Mouse (Mus musculus): Measurements from ENCODE around the gene Hoxc9.

Gene Hoxc9

DNA sequence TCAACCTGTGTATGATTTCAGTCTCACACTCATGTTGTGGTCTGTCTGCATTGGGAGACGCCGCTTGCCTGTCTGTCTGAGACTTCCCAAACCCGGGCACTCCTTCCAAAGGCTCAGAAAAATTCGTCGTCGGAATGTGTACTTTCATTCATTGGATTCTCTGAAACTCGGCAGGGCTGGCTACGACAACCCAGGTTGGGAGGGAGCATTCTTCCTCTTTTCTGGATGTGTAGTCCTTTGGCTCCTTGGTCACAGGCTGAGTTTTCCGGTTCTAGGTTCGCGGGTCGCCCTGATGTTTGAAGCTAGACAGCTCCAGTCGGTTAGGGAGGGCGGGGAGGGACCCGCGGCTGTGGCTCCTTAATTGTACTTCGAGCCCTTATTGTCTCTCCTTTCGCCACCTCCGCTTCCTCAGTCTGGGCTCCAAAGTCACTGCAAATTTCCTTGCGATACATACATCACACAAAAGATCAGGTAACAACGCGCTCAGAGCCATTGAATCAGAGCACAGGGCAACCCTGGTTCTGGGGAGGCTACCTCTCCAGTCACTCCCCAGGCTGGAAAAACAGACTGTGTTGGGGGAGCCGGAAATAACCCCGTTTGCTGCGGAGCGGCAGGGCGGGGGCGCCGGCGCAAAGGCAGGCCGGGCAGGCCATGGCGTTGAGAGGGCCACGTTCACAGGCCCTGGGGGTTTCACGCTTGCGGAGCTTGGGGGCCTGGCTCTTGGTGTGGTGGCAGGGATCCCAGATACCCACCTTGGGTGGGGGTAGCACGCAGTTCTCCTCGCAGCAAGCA is 588 bp downstream of the Hoxc9 start:
- no peak for DNase-seq (ENCODE audit: low spot score in 2 of 2)

GRCm38 (mm10) chr15:102977423-102977974 is 1.3 kb downstream of the Hoxc9 start:
- no peak for DNase-seq (ENCODE audit: low spot score in 2 of 2)

GRCm38 (mm10) chr15:102978615-102979515 is 2.6 kb downstream of the Hoxc9 start:
- DNase-seq (ENCODE audit: low spot score in 2 of 2), result no peak

DNA sequence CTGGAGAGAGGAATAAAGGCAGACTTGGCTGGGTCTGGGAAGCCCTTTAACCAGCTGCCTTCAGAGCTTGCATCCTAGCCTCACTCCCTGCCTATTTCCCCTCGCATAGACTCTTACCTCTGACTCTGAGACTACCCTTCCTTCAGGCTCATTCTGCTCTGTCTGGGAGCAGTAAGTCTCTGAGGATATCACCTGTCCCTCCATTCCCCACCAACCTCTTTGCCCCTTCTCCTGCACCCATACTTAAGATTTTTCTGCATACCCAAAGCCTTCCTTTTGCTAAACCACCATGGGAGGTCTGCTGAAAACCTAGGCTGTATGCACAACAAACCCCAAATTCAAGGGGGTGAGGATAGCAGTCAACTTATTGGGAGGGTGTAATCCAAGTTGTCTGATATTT is 3.7 kb downstream of the Hoxc9 start:
- no peak for DNase-seq (ENCODE audit: low spot score in 2 of 2)

GRCm38 (mm10) chr15:102980352-102980751 is 4.1 kb downstream of the Hoxc9 start:
- no peak for DNase-seq (ENCODE audit: low spot score in 2 of 2)

GRCm38 (mm10) chr15:102980912-102981311 is 4.7 kb downstream of the Hoxc9 start:
- no peak for DNase-seq (ENCODE audit: low spot score in 2 of 2)

DNA sequence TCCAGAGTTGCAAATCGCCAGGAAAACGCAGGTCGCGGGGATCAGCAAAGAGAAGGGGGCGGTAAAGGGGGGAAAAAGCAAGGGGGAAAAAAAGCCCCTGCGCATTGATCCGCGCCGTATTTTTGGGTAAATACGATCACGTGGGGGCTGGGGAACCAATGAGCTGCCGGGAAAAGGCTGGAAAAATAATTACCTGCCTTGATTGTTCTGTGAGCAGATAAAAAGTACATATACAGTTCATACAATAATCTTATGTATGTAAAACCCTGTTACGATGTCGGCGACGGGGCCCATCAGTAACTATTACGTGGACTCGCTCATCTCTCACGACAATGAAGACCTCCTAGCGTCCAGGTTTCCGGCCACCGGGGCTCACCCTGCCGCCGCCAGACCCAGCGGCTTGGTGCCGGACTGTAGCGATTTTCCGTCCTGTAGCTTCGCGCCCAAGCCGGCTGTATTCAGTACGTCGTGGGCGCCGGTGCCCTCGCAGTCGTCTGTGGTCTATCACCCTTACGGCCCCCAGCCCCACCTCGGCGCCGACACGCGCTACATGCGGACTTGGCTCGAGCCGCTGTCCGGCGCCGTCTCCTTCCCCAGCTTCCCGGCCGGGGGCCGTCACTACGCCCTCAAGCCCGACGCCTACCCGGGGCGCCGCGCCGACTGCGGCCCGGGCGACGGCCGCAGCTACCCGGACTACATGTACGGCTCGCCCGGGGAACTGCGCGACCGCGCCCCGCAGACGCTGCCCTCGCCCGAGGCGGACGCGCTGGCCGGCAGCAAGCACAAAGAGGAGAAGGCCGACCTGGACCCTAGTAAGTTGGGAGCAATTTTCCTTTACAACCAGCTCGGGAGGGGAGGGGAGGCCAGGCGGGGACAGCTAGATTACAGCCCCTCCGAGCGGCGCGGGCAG is 5.4 kb downstream of the Hoxc9 start:
- no peak for DNase-seq (ENCODE audit: low spot score in 2 of 2)

GRCm38 (mm10) chr15:102983716-102984115 is 7.5 kb downstream of the Hoxc9 start:
- DNase-seq (ENCODE audit: low spot score in 2 of 2), result no peak

GRCm38 (mm10) chr15:102984521-102984920 is 8.3 kb downstream of the Hoxc9 start:
- no peak for DNase-seq (ENCODE audit: low spot score in 2 of 2)

DNA sequence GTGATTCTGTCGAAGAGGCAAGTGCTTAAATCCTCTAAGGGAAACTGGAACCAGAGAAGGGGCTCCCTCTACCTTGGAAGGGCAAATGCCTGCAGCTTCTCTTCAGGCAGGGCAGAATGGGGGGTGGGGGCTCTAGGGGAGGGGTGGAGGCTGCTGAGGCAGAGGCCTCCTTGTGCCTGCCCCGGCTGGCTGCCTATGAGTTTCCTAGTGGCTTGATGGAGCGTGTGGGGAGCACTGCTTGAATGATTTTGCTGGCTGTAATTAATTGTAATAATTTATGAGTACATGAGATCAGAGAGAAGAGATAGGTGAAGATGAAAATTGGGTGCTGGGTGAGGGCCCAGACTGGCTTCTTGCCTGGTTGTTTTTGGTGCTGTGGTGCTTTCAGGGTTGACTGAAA is 8.7 kb downstream of the Hoxc9 start:
- no peak for DNase-seq (ENCODE audit: low spot score in 2 of 2)

- DNase-seq (ENCODE audit: low spot score in 2 of 2), result peak; percentile 82 to 95
Observed at GRCm38 (mm10) chr15:102987124-102987833, 11.0 kb downstream of the Hoxc9 start.

GRCm38 (mm10) chr15:102988078-102988477 is 11.8 kb downstream of the Hoxc9 start:
- no peak for DNase-seq (ENCODE audit: low spot score in 2 of 2)

DNA sequence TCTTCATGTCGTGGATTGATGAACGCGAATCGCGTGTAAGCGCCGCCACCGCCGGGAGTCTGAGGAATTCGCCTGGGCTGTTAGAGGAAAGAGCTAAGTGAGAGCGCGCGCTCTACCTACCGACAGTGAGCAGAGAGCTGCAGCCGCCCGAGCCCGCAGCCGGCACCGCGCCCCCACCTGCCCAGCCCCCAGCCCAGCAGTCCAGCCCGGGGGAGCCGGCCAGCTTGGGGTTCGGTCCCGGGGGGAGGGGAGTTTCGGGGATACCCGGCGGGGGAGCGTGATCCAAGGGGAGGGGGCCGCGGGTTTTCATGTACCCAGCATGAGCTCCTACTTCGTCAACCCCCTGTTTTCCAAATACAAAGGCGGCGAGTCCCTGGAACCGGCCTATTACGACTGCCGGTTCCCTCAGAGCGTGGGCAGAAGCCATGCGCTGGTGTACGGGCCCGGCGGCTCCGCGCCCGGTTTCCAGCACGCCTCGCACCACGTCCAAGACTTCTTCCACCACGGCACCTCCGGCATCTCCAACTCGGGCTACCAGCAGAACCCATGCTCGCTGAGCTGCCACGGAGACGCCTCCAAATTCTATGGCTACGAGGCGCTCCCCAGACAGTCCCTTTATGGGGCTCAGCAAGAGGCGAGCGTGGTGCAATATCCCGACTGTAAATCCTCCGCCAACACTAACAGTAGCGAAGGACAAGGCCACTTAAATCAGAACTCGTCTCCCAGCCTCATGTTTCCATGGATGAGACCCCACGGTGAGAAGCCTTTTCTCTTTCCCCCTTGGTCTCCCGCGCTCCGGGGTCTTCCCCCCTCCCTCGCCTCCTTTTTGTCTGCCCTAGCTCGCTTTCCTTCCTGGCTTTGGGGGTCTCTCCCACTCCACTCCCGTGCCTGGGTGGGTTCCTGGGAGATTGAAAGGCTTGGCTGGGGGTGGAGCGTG is 14.5 kb downstream of the Hoxc9 start, which contains the start of gene Hoxc8:
Hoxc8 (plus strand) TSS at position 147 of the 937 bp plus-strand sequence.
- no peak for DNase-seq (ENCODE audit: low spot score in 2 of 2)

GRCm38 (mm10) chr15:102991782-102992181 is 15.5 kb downstream of the Hoxc9 start:
- no peak for DNase-seq (ENCODE audit: low spot score in 2 of 2)

DNA sequence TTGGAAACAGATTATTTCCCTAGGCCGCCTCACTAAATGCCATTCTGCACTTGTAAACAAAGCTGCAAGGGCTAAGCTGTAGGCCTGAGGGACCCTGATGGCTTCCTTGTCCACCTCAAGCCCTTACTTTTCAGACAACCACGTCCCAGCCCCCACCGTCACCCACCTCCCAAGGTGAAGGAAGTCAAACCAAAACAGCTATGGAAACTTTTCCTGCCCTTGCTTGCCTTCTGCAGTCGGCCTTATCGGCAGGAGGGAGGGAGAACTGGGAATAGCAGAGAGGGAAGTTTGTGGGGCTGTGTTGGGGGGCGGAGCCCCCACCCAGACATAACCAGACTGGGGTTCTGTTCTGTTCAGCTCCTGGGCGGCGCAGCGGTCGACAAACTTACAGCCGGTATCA is 16.0 kb downstream of the Hoxc9 start:
- DNase-seq (ENCODE audit: low spot score in 2 of 2), result no peak

DNA sequence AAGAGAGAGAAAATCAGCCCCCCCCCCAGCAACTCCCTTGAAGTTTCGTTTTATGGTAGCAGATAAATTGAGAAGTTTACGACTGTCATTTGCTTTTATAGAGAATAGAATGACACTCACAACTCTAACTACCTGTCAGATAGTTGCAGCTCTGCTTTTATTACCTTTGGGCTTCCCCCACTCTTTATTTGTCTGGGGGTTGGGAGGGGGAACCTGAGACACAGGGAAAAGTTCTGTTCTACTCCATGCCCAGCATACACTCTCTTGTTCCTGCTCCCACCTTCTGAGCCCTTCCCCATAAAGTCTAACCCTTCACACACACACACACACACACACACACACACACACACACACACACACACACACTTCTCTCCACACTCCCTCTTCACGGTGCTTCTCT is 16.6 kb downstream of the Hoxc9 start:
- DNase-seq (ENCODE audit: low spot score in 2 of 2), result no peak

DNA sequence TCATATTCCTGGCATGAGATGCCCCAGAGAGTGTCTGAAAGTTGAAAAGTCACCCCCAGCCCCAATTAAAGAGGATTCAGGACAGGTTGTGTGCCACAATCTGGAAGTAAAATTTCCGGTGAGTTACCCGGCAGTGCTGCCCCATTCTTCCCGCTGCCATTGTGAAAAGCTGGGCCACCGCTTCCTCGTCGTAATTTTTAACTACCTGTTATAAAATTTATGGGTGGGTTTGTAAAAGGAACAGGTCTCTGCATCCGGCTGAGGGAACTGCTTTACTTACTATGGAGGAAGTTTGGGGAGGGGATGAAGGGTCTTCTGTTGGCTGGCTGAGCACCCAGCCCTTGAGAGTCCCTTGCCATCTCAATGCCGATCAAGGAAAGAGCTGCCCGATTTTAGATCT is 20.3 kb downstream of the Hoxc9 start:
- no peak for DNase-seq (ENCODE audit: low spot score in 2 of 2)

DNA sequence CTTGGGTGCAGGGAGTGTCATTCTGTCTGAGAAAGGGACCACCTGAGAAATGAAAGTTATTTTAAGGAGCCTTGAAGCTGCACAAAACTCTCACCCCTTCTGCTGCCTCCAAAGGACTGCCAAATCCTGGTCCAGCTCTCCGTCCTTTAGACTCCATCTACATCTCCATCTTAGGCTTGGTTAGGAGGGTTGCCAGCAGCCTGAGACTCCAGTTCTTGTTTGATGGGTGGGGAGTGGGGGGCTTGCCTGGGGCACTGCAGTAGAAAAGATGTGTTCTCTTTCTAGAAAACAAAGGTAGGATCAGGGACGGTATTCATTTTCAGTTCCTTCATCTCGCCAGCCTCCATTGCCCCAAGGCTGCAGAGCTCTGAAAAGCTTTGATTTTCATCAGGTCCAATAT is 21.2 kb downstream of the Hoxc9 start:
- DNase-seq (ENCODE audit: low spot score in 2 of 2), result no peak

DNA sequence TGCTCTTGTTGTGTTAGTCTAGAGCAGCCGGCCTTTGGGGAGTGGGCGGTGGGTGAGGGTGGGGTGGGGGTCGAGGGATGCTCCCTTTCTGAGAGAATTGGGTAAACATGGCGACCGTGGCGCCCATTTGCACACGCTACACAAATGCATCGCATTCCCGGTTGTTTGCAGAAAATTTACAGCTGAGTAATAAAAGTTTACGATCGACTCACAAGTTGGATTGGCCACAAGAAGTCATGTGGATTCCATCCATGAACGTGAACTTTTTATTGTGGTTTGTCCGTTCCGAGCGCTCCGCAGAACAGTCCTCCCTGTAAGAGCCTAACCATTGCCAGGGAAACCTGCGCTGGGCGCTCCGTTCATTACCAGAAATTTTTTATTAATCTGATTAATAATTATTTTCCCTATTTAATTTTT is 21.7 kb downstream of the Hoxc9 start, which contains the start of gene Hoxc6:
Hoxc6 (plus strand) TSS at position 319 of the 417 bp plus-strand sequence.
- no peak for DNase-seq (ENCODE audit: low spot score in 2 of 2)

Measured in urinary bladder, postnatal 4 days (tissue).